Mouse (Mus musculus): ENCODE results near the gene Eef1akmt2. TPM values are rescaled to one million over a fixed set of nuclear protein-coding genes. Genes with fewer than 3 reads are reported as not detected.

Gene Eef1akmt2
- polyA plus RNA-seq, 1 experiment from 2014 or later: 82.0 TPM

GRCm38 (mm10) chr7:132788826-132789225 is 63.6 kb downstream of the Eef1akmt2 start:
- DNase-seq (ENCODE audit: low spot score): no peak
- H3K36me3 ChIP-seq: no peaks in the 10 kb centered on the region
- no peaks in the 10 kb centered on the region for H3K9me3 ChIP-seq (replicated peaks)
- H3K4me1 ChIP-seq: peaks cover 45% of the 10 kb centered on the region
- no peak overlapping the region for H3K4me3 ChIP-seq
- no peaks in the 10 kb centered on the region for H3K27me3 ChIP-seq (ENCODE audit: low read depth, poor library complexity, severe bottlenecking)
- no peak overlapping the region for H3K27ac ChIP-seq (replicated peaks)
- 96% methylated on average over 13 of the region's 13 CpGs for whole genome bisulfite sequencing

GRCm38 (mm10) chr7:132787496-132788190 is 64.8 kb downstream of the Eef1akmt2 start:
- Histone ChIP-seq H3K36me3 (no peaks in the 10 kb centered on the region), H3K4me3 (no peak overlapping the region), H3K27me3 (ENCODE audit: low read depth, poor library complexity, severe bottlenecking) (no peaks in the 10 kb centered on the region), H3K9me3 (replicated peaks) (no peaks in the 10 kb centered on the region), H3K4me1 (peaks cover 33% of the 10 kb centered on the region), H3K27ac (replicated peaks) (no peak overlapping the region)
- no peak for DNase-seq (ENCODE audit: low spot score)
- WGBS: 90% methylated on average over 4 of the region's 4 CpGs

- Histone ChIP-seq H3K27ac (replicated peaks) (no peak overlapping the region), H3K4me1 (peaks cover 39% of the 10 kb centered on the region)
- 96% methylated on average over 4 of the region's 4 CpGs for WGBS
These were observed 65.5 kb downstream of the Eef1akmt2 start for GRCm38 (mm10) chr7:132787022-132787421.

GRCm38 (mm10) chr7:132786522-132786921 is 66.0 kb downstream of the Eef1akmt2 start:
- no peak for DNase-seq (ENCODE audit: low spot score)
- H3K4me1 ChIP-seq: peaks cover 39% of the 10 kb centered on the region
- H3K27me3 ChIP-seq (ENCODE audit: low read depth, poor library complexity, severe bottlenecking): no peaks in the 10 kb centered on the region
- no peak overlapping the region for H3K27ac ChIP-seq (replicated peaks)
- 76% methylated on average over 4 of the region's 4 CpGs for WGBS
- no peaks in the 10 kb centered on the region for H3K9me3 ChIP-seq (replicated peaks)
- no peaks in the 10 kb centered on the region for H3K36me3 ChIP-seq
- H3K4me3 ChIP-seq: no peak overlapping the region

More at GRCm38 (mm10) chr7:132787022-132787421, 65.5 kb downstream of the Eef1akmt2 start:
- no peak for DNase-seq (ENCODE audit: low spot score)
- Histone ChIP-seq H3K36me3 (no peaks in the 10 kb centered on the region), H3K27me3 (ENCODE audit: low read depth, poor library complexity, severe bottlenecking) (no peaks in the 10 kb centered on the region), H3K4me3 (no peak overlapping the region), H3K9me3 (replicated peaks) (no peaks in the 10 kb centered on the region)

- WGBS: 86% methylated on average over 7 of the region's 7 CpGs
- H3K27me3 ChIP-seq (ENCODE audit: low read depth, poor library complexity, severe bottlenecking): no peaks in the 10 kb centered on the region
- no peak overlapping the region for H3K27ac ChIP-seq (replicated peaks)
- H3K9me3 ChIP-seq (replicated peaks): no peaks in the 10 kb centered on the region
- H3K4me1 ChIP-seq: peaks cover 40% of the 10 kb centered on the region
- no peaks in the 10 kb centered on the region for H3K36me3 ChIP-seq
- DNase-seq (ENCODE audit: low spot score): no peak
- no peak overlapping the region for H3K4me3 ChIP-seq
These were observed 66.5 kb downstream of the Eef1akmt2 start for GRCm38 (mm10) chr7:132786011-132786410.

GRCm38 (mm10) chr7:132784101-132784500 is 68.4 kb downstream of the Eef1akmt2 start:
- Histone ChIP-seq H3K36me3 (peaks cover 2% of the 10 kb centered on the region; the same call in 1 of the 2 replicates), H3K27me3 (ENCODE audit: low read depth, poor library complexity, severe bottlenecking) (no peaks in the 10 kb centered on the region), H3K9me3 (replicated peaks) (no peaks in the 10 kb centered on the region), H3K4me3 (no peak overlapping the region), H3K27ac (replicated peaks) (no peak overlapping the region), H3K4me1 (peaks cover 48% of the 10 kb centered on the region)
- no peak for DNase-seq (ENCODE audit: low spot score)
- WGBS: 92% methylated on average over 5 of the region's 5 CpGs

DNA sequence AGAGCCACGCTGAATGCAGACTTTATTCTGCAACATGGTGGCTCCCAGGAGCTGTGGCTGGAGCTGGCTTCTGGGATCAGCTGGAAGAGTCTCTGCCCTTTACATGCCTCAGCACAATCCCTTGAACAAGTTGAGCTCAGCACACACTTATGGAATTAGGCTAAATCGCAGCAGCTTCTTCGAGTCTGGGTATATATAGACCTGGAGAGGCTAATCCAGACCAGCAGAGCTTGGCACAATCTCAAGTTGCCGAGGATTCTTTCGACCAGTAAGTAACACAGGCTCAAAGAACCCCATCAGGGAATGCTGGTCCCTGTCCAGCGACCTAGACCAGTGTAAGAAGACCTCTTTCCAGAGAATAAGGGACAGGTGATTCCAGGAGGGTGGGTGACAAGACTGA is 70.6 kb downstream of the Eef1akmt2 start:
- 64% methylated on average over 6 of the region's 6 CpGs for whole genome bisulfite sequencing
- peaks cover 24% of the 10 kb centered on the region for H3K36me3 ChIP-seq
- no peaks in the 10 kb centered on the region for H3K27me3 ChIP-seq (ENCODE audit: low read depth, poor library complexity, severe bottlenecking)
- no peak for DNase-seq (ENCODE audit: low spot score)
- H3K9me3 ChIP-seq (replicated peaks): no peaks in the 10 kb centered on the region
- H3K4me3 ChIP-seq: no peak overlapping the region
- H3K27ac ChIP-seq (replicated peaks): peak overlapping the region; percentile 79
- peaks cover 42% of the 10 kb centered on the region for H3K4me1 ChIP-seq

DNA sequence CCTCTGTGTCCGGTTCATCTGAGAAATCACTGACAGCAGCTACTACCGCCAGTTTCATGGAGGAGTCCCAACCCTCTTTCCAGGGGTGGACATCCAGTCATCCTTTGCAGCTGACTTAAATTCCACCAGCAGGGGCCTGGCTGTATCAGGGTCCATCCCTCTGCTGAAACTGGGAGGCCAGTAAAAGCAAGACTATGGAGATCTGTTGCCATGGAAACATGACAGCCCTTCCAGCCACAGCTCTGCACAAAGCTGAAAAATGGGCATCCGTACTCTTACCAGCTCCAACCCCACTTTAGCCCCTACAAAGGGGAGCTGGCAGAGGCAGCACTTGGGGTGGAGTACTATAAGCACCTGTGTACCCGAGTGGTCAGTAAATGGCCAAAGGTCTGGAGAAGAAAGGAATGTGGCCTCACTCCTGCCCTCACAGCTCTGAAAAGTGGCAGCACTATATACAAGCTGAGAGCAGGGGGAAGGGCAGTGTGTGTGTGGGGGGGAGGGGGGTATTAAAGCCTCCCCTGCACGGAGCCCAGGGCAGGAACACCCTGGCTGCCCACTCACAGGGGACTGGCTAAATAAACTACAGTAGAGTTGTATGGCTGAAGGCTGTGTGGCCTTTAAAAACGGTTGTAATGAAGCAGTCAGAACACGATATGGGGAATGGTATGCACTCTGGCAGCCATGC is 71.2 kb downstream of the Eef1akmt2 start:
- peak overlapping the region; percentile 14 for H3K4me3 ChIP-seq
- peaks cover 30% of the 10 kb centered on the region for H3K36me3 ChIP-seq
- WGBS: 30% methylated on average over 7 of the region's 7 CpGs
- no peaks in the 10 kb centered on the region for H3K9me3 ChIP-seq (replicated peaks)
- DNase-seq (ENCODE audit: low spot score): peak; percentile 66
- H3K27ac ChIP-seq (replicated peaks): peak overlapping the region; percentile 79
- H3K27me3 ChIP-seq (ENCODE audit: low read depth, poor library complexity, severe bottlenecking): no peaks in the 10 kb centered on the region
- H3K4me1 ChIP-seq: peaks cover 37% of the 10 kb centered on the region

GRCm38 (mm10) chr7:132780611-132781010 is 71.9 kb downstream of the Eef1akmt2 start:
- 44% methylated on average over 4 of the region's 4 CpGs for WGBS
- Histone ChIP-seq H3K4me1 (peaks cover 36% of the 10 kb centered on the region), H3K27ac (replicated peaks) (peak overlapping the region; percentile 79), H3K9me3 (replicated peaks) (no peaks in the 10 kb centered on the region), H3K27me3 (ENCODE audit: low read depth, poor library complexity, severe bottlenecking) (no peaks in the 10 kb centered on the region), H3K36me3 (peaks cover 37% of the 10 kb centered on the region), H3K4me3 (no peak overlapping the region)
- peak; percentile 26 for DNase-seq (ENCODE audit: low spot score)

DNA sequence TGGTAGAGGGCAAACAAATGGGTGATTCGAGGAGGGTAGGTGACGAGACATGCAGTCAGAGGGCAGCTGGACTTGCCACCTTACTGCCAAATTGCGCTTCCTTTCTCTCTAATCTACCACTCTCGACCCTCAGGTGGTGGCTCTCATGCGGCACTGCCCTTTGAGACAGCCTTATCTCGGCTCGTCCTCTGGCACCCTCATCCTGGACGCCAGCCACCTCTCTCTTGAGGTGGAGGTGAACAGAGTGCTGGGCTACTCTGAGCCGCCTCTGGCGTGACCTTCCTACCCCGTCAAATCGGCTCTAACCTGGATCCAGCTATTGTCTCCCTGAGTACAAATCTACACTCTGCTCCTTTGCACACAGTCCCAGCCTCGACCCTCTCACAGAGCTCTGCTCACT is 73.8 kb downstream of the Eef1akmt2 start:
- Histone ChIP-seq H3K36me3 (peaks cover 56% of the 10 kb centered on the region), H3K27ac (replicated peaks) (no peak overlapping the region)

DNA sequence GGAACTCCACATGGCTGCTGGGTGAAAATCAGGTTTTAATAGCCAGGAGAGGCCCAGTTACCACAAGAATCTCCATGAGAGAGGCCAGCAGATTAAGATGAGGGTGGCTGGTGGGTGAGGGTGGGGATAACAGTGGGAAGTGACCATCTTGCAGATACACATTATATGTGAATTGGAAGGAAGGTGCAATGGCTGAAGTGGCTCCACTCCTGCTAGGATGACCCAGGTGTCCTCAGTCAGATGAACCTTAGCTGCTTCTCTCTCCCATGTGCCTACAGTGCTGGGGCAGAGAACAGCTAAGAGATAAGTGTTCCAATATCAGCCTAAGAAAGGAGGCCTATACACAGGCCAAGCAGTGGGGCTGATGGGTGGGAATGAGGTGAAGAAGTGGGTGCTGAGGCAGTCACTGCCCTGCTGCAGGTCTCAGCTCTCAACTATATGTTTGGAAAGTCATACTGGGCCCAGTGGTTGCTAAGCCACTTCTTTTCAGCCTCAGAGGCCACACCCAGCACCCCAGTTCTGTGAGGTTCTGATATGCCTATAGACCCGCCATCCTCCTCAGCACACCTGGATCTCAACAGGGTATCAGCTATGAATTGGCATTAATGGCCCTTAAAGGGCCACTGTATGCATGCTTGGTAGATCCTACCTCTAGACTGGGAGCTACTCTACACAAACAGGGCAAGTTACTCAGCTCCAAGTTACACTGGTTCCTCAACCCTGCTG is 74.6 kb downstream of the Eef1akmt2 start:
- no peak for DNase-seq (ENCODE audit: low spot score)
- Histone ChIP-seq H3K4me3 (no peak overlapping the region), H3K4me1 (peaks cover 31% of the 10 kb centered on the region), H3K9me3 (replicated peaks) (no peaks in the 10 kb centered on the region), H3K27me3 (ENCODE audit: low read depth, poor library complexity, severe bottlenecking) (no peaks in the 10 kb centered on the region), H3K27ac (replicated peaks) (no peak overlapping the region), H3K36me3 (peaks cover 64% of the 10 kb centered on the region)
- WGBS: 77% methylated on average over 1 of the region's 1 CpGs

More for the DNA sequence above, 73.8 kb downstream of the Eef1akmt2 start:
- Histone ChIP-seq H3K9me3 (replicated peaks) (no peaks in the 10 kb centered on the region), H3K4me1 (peaks cover 31% of the 10 kb centered on the region), H3K4me3 (no peak overlapping the region), H3K27me3 (ENCODE audit: low read depth, poor library complexity, severe bottlenecking) (no peaks in the 10 kb centered on the region)
- WGBS: 89% methylated on average over 13 of the region's 13 CpGs
- no peak for DNase-seq (ENCODE audit: low spot score)
